Mouse (Mus musculus) forebrain, embryonic 16.5 days (tissue): Measurements from ENCODE around the gene Apol8. TPM values are rescaled to one million over a fixed set of nuclear protein-coding genes. Genes with fewer than 3 reads are reported as not detected.

ENCODE experiments used
- polyA plus RNA-seq: library from polyadenylated mRNA; unstranded; fragments of >200 nt; fragmentation: Nextera tagmentation; extraction: Ambion mirVana; gene quantifications from 2 replicates; pipeline ENCODE4 v1.2.1, GENCODE M21; 2015

Apol8 gene
- polyA plus RNA-seq, 1 experiment from 2014 or later = 0.22 TPM

Other genes with a start within 250 kb of the Apol8 start
- not detected in 2 replicates for gene Apol11a, start 248.7 kb downstream of the Apol8 start, polyA plus RNA-seq
- gene Apol7c, start 223.7 kb downstream of the Apol8 start, polyA plus RNA-seq = not detected in 2 replicates
- gene 1700025B11Rik, start 195.1 kb downstream of the Apol8 start, polyA plus RNA-seq = not detected in 2 replicates
- gene Apol10b, start 160.9 kb downstream of the Apol8 start, polyA plus RNA-seq = not detected in 2 replicates
- not detected in 2 replicates for gene Gm36245, start 157.7 kb downstream of the Apol8 start, polyA plus RNA-seq
- gene Apol11b, start 113.7 kb downstream of the Apol8 start, polyA plus RNA-seq = not detected in 2 replicates
- not detected in 2 replicates for gene Apol7e, start 58.1 kb downstream of the Apol8 start, polyA plus RNA-seq
- gene Apol9b, start 28.0 kb downstream of the Apol8 start, polyA plus RNA-seq = not detected in 2 replicates
- 12.2 and 13.6 TPM in 2 replicates for gene Myh9, start 85.2 kb upstream of the Apol8 start, polyA plus RNA-seq
- gene Txn2, start 172.0 kb upstream of the Apol8 start, polyA plus RNA-seq = 222 and 237 TPM in 2 replicates
- 16.8 and 17.3 TPM in 2 replicates for gene Foxred2, start 199.7 kb upstream of the Apol8 start, polyA plus RNA-seq
- 180 and 207 TPM in 2 replicates for gene Eif3d, start 213.8 kb upstream of the Apol8 start, polyA plus RNA-seq